Mouse (Mus musculus): Measurements from ENCODE around the gene Gm4756. TPM values are rescaled to one million over a fixed set of nuclear protein-coding genes. Genes with fewer than 3 reads are reported as not detected.

Gm4756 gene
- total and polyA plus RNA-seq, 3 experiments: not detected

DNA sequence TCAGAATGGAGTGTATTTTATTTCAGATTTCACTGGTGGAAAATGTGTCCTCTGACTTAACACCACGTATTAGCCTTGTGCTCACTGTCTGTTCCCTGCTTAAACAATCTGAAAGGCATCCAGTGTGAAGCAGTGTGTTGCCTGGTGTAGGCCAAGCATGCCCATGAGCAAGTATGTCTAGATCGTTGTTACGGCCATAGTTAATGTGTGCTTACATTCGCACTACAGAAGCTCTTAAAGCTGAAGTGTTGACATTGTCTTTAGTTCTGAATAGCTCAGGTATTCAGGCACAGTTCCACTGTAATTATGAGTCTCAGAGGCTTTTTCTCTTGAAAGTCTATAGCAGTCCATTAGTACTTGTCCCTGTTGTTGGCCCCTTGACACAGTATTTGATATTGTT is 95.1 kb downstream of the Gm4756 start:
- TF ChIP-seq JUN (IDR thresholded peaks at IDR 0.05; ENCODE audit: insufficient read depth, low read depth, low read length) (no peak), IRF4 (IDR thresholded peaks at IDR 0.05; ENCODE audit: low read depth, low read length) (no peak), TBP (conservative IDR thresholded peaks at IDR 0.05; ENCODE audit: low read depth, low read length) (no peak), ETS1 (conservative IDR thresholded peaks at IDR 0.05; ENCODE audit: low read depth, low read length) (no peak), ELF1 (IDR thresholded peaks at IDR 0.05; ENCODE audit: low read depth, low read length) (no peak), USF1 (IDR thresholded peaks at IDR 0.05; ENCODE audit: low read depth, low read length) (no peak), SMC3 (IDR thresholded peaks at IDR 0.05; ENCODE audit: low read depth, low read length) (no peak), GABPA (IDR thresholded peaks at IDR 0.05; ENCODE audit: insufficient replicate concordance, low read depth, low read length) (no peak), NRF1 (IDR thresholded peaks at IDR 0.05; ENCODE audit: low read depth, low read length) (no peak), ZC3H11A (IDR thresholded peaks at IDR 0.05; ENCODE audit: low read depth, low read length) (no peak), JUND (conservative IDR thresholded peaks at IDR 0.05; ENCODE audit: low read depth, low read length) (no peak), ZMIZ1 (IDR thresholded peaks at IDR 0.05; ENCODE audit: low read depth, low read length) (no peak), MAZ (IDR thresholded peaks at IDR 0.05; ENCODE audit: low read depth, low read length) (no peak)

DNA sequence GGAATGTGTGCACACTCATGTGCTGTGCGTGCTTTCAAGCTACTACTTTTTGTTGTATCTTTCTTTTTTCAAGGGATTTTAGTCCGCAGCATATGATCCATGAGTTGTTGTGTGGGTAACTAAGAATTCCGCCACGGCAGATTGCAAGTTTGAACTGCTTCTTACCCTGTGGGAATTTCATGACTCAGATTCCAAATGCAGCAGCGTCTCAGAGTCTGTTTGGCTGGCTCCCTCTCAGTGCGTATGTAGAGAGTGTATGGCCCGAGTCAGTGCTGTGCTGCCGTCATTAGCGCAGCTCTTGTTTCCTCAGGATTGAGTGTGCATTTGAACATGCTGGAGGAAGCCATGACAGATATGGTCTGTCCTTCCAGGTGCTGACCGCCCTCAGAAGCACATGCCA is 110.9 kb downstream of the Gm4756 start:
- H3K4me2 ChIP-seq (ENCODE audit: insufficient read depth, low read depth, poor library complexity, severe bottlenecking): no peak overlapping the region
- in situ Hi-C loops (cut with MboI; ENCODE audit: low pct_ligation_motif_present, low pct_unique_long_range_greater_than_20kb, low sequenced_read_pairs) (loop anchor here (25.0 kb wide), 2 partner anchors 124 to 449 kb away; partner anchors contain the start of gene Dhrs7), dilution Hi-C loops (cut with MboI; ENCODE audit: extremely low pct_ligation_motif_present, extremely low pct_unique_long_range_greater_than_20kb, low sequenced_read_pairs) (no loop called here)
- no peak overlapping the region for H3K4me3 ChIP-seq (replicated peaks in 1 of 3; ENCODE audit: low read depth in 2 of 3, low read length in 2 of 3, poor library complexity in 1 of 3)
- no peak for TF ChIP-seq ZNF384 (IDR thresholded peaks at IDR 0.05; ENCODE audit: low read depth, low read length)
- TF ChIP-seq NRF1 (IDR thresholded peaks at IDR 0.05; ENCODE audit: low read depth, low read length): no peak
- no peak for TF ChIP-seq SIN3A (IDR thresholded peaks at IDR 0.05; ENCODE audit: low read length)
- no peak for TF ChIP-seq RAD21 (IDR thresholded peaks at IDR 0.05; ENCODE audit: low read depth, low read length)
- H3K4me1 ChIP-seq (ENCODE audit: control insufficient read depth in 1 of 2, insufficient read depth in 2 of 2): no peaks in the 10 kb centered on the region; a peak in 1 of 4 replicates
- H3K27ac ChIP-seq (ENCODE audit: insufficient read depth, low read depth): no peak overlapping the region
- no peak overlapping the region for H3K9ac ChIP-seq (ENCODE audit: insufficient read depth, low read depth)
- H3K27me3 ChIP-seq (replicated peaks): no peaks in the 10 kb centered on the region
- no peaks in the 10 kb centered on the region for H3K9me3 ChIP-seq (replicated peaks; ENCODE audit: low read length)
- DNase-seq (ENCODE audit: extremely low read depth): no peak
- H3K36me3 ChIP-seq (replicated peaks in 1 of 2; ENCODE audit: control insufficient read depth in 1 of 2, insufficient read depth in 1 of 2, low read length in 1 of 2): peaks cover 2 to 13% of the 10 kb centered on the region in 2 experiments
- H3K79me2 ChIP-seq (replicated peaks; ENCODE audit: control insufficient read depth, extremely low read depth, insufficient read depth, poor library complexity, severe bottlenecking): no peaks in the 10 kb centered on the region

More for the DNA sequence above, 95.1 kb downstream of the Gm4756 start:
- Histone ChIP-seq H3K27ac (ENCODE audit: insufficient read depth, low read depth) (no peak overlapping the region), H3K4me3 (replicated peaks in 1 of 3; ENCODE audit: low read depth in 2 of 3, low read length in 2 of 3, poor library complexity in 1 of 3) (no peak overlapping the region), H3K4me2 (ENCODE audit: insufficient read depth, low read depth, poor library complexity, severe bottlenecking) (no peak overlapping the region), H3K79me2 (replicated peaks; ENCODE audit: control insufficient read depth, extremely low read depth, insufficient read depth, poor library complexity, severe bottlenecking) (no peaks in the 10 kb centered on the region), H3K27me3 (replicated peaks) (no peaks in the 10 kb centered on the region), H3K9ac (ENCODE audit: insufficient read depth, low read depth) (no peak overlapping the region), H3K4me1 (ENCODE audit: control insufficient read depth in 1 of 2, insufficient read depth in 2 of 2) (peaks cover 0 to 4% of the 10 kb centered on the region in 2 experiments; a peak in 1 of 4 replicates), H3K9me3 (replicated peaks; ENCODE audit: low read length) (no peaks in the 10 kb centered on the region), H3K36me3 (replicated peaks in 1 of 2; ENCODE audit: control insufficient read depth in 1 of 2, insufficient read depth in 1 of 2, low read length in 1 of 2) (peaks cover 0 to 8% of the 10 kb centered on the region in 2 experiments)
- dilution Hi-C loops (cut with MboI; ENCODE audit: extremely low pct_ligation_motif_present, extremely low pct_unique_long_range_greater_than_20kb, low sequenced_read_pairs): no loop called here
- DNase-seq (ENCODE audit: extremely low read depth): no peak
- in situ Hi-C loops (cut with MboI; ENCODE audit: low pct_ligation_motif_present, low pct_unique_long_range_greater_than_20kb, low sequenced_read_pairs): no loop called here
